In the genomic region with DNA sequence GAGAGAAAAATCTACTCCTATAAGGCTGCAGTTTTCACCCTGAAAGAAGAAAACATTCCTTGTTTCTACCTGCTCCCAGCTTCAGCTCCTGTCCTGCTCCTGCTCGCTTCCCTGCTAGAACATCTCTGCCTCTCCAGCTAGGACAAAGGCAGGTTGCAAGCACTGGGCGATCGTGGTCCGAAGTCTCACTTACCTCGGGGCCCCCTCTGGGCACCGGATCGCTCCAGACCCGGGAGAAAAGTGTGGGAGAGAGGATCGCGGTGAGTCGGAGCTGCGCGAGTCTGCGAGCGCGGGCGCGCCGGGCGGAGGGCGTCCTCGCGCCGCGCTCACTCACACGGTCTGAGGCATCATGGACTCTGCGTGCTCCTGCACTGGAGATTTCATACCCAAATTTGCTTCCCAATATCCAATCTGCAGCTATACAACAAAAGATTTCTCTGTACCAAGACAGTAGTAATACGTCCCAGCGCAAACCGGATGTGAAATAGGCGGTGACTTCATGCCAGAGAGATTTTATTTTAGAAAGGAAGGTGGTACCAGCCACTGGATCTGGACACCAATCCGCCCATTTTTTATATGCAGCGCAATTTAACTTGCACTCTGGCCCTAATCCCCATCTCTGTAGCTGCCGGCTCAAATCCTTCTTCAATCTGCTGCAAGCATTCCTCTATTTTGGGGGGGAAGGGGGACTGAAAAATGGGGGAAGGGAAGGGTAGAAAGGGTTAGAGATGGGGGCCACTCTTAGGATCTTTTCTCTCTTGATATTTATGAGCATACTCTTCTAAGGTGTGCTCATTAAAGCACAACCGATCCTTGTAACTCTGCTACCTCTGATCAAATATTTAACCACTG, we compare ENCODE assay signal across 8 mouse cellular contexts. TPM values are rescaled to one million over a fixed set of nuclear protein-coding genes. Genes with fewer than 3 reads are reported as not detected.
A peak's percentile ranks its signal among the peaks of the same experiment; 100 is the strongest.
DNase-seq lines count a peak whose midpoint lies in the region; ATAC-seq lines count a peak whose summit lies in the region.

No protein-coding gene starts in this region.

- ATAC-seq in cerebellum, adult (ENCODE audit: insufficient number of reproducible peaks, low FRiP score, low TSS enrichment) = peak; percentile 75
- ATAC-seq in forebrain, embryonic 15.5 days (replicated peaks) = peak; percentile 94
- no peak for ATAC-seq in liver, embryonic 13.5 days (ENCODE audit: low read depth)

- H3K9ac ChIP-seq in forebrain, embryonic 15.5 days (replicated peaks) = peak overlapping the region; percentile 69
- H3K9ac ChIP-seq in liver, embryonic 13.5 days = no peak overlapping the region

- peak overlapping the region; percentile 58 for H3K4me2 ChIP-seq in forebrain, embryonic 15.5 days (replicated peaks)
- peak overlapping the region; percentile 55 for H3K4me2 ChIP-seq in liver, embryonic 13.5 days

- H3K27ac ChIP-seq in forebrain, embryonic 15.5 days (replicated peaks) = peak overlapping the region; percentile 77
- H3K27ac ChIP-seq in liver, embryonic 13.5 days = no peak overlapping the region

- no peaks in the 10 kb centered on the region for H3K27me3 ChIP-seq in forebrain, embryonic 15.5 days
- peaks cover 29% of the 10 kb centered on the region for H3K27me3 ChIP-seq in liver, embryonic 13.5 days

- H3K9me3 ChIP-seq in forebrain, embryonic 15.5 days = no peaks in the 10 kb centered on the region
- no peaks in the 10 kb centered on the region for H3K9me3 ChIP-seq in liver, embryonic 13.5 days (replicated peaks)

- under 1% methylated on average over 35 of the region's 35 CpGs for WGBS in forebrain, embryonic 15.5 days
- WGBS in liver, embryonic 13.5 days (ENCODE audit: insufficient replicate concordance) = under 1% methylated on average over 35 of the region's 35 CpGs

- H3K4me1 ChIP-seq in forebrain, embryonic 15.5 days = peaks cover 6% of the 10 kb centered on the region
- H3K4me1 ChIP-seq in liver, embryonic 13.5 days (replicated peaks) = no peaks in the 10 kb centered on the region

- peak; percentile 25 for DNase-seq in adrenal gland, postnatal 14 days
- no peak for DNase-seq in adrenal gland, postnatal 4 days (ENCODE audit: low spot score in 2 of 2)
- DNase-seq in kidney, postnatal 14 days = peak; percentile 4
- no peak for DNase-seq in liver, embryonic 13.5 days
- peak; percentile 70 for DNase-seq in right cerebral cortex, postnatal 25 days
- DNase-seq in spleen, postnatal 36 days (ENCODE audit: low spot score in 2 of 2) = no peak

- peak overlapping the region; percentile 56 for H3K4me3 ChIP-seq in forebrain, embryonic 15.5 days
- peak overlapping the region; percentile 39 for H3K4me3 ChIP-seq in liver, embryonic 13.5 days (replicated peaks)

- no peaks in the 10 kb centered on the region for H3K36me3 ChIP-seq in forebrain, embryonic 15.5 days
- H3K36me3 ChIP-seq in liver, embryonic 13.5 days = no peaks in the 10 kb centered on the region

RNA-seq across cellular contexts. Expression of a gene that starts 0.5 kb away (rescaled TPM):
- 0.85 and 1.7 TPM in 2 replicates for total RNA-seq in adrenal gland, postnatal 14 days (2021)
- 1 to 10 TPM; 9.1 to 9.2 TPM for total RNA-seq in adrenal gland, postnatal 4 days (2021)
- polyA plus RNA-seq in forebrain, embryonic 15.5 days (2015; fragmentation: Nextera tagmentation; extraction: Ambion mirVana) = 10.1 and 10.2 TPM in 2 replicates
- polyA plus RNA-seq in liver, embryonic 13.5 days (2015; fragmentation: Nextera tagmentation; extraction: Ambion mirVana) = 0.20 and 0.22 TPM in 2 replicates

Comparison
In these comparisons a context has a peak if more than half of its experiments do, and no peak if none do; other contexts are left out.
1. DNase-seq: peak in adrenal gland, postnatal 14 days (single experiment), kidney, postnatal 14 days (single experiment) and right cerebral cortex, postnatal 25 days (single experiment); none in adrenal gland, postnatal 4 days (0 of 2), liver, embryonic 13.5 days (single experiment) and spleen, postnatal 36 days (0 of 2).